Mouse (Mus musculus) heart, postnatal 0 days (tissue): Measurements from ENCODE around the gene Mipol1. TPM values are rescaled to one million over a fixed set of nuclear protein-coding genes. Genes with fewer than 3 reads are reported as not detected.
A peak's percentile ranks its signal among the peaks of the same experiment; 100 is the strongest.

Experiments used
- ATAC-seq: fragments of 200-750 bp; cut with Nextera tagmentation; 2 replicates; pipeline ENCODE4 v1.8.0; 2017; ENCODE audit warnings: low read depth, moderate number of reproducible peaks, moderate library complexity; ENCODE audit not compliant: insufficient read depth
- DNase-seq: peaks from one replicate; pipeline ENCODE4 v3.0.0-alpha.2; 2016; ENCODE audit warnings: low spot score
- H3K27ac ChIP-seq: fragments of 300-500 bp; sonication (generic); 2 replicates; pipeline ENCODE4 v1.5.1; 2014; ENCODE audit warnings: low read depth, mild to moderate bottlenecking
- H3K27me3 ChIP-seq: fragments of 300-500 bp; sonication (generic); 2 replicates; pipeline ENCODE4 v1.6.1; 2014; ENCODE audit warnings: low read length, mixed read lengths; ENCODE audit not compliant: control insufficient read depth, insufficient read depth
- H3K36me3 ChIP-seq: fragments of 300-500 bp; sonication (generic); replicated peaks from 2 replicates; pipeline ENCODE4 v1.6.1; 2014; ENCODE audit warnings: low read length, mixed read lengths; ENCODE audit not compliant: control insufficient read depth, insufficient read depth
- H3K4me1 ChIP-seq: fragments of 300-500 bp; sonication (generic); 2 replicates; pipeline ENCODE4 v1.6.1; 2014; ENCODE audit warnings: antibody characterized with exemption; ENCODE audit not compliant: control insufficient read depth, insufficient read depth
- H3K4me2 ChIP-seq: fragments of 300-500 bp; sonication (generic); 2 replicates; pipeline ENCODE4 v1.6.1; 2014; ENCODE audit warnings: low read depth, mild to moderate bottlenecking, low read length, moderate library complexity
- H3K4me3 ChIP-seq: fragments of 300-500 bp; sonication (generic); 2 replicates; pipeline ENCODE4 v1.5.1; 2014; ENCODE audit warnings: low read depth, low read length
- H3K9ac ChIP-seq: fragments of 300-500 bp; sonication (generic); replicated peaks from 2 replicates; pipeline ENCODE4 v1.6.1; 2014; ENCODE audit warnings: low read depth, low read length, mixed read lengths
- H3K9me3 ChIP-seq: fragments of 300-500 bp; sonication (generic); replicated peaks from 2 replicates; pipeline ENCODE4 v1.6.1; 2016; ENCODE audit warnings: low read length; ENCODE audit not compliant: control insufficient read depth
- CTCF ChIP-seq: IDR thresholded peaks from 2 replicates; pipeline ENCODE4 v1.5.1; 2016; ENCODE audit warnings: antibody characterized with exemption, control low read depth, low read depth
- EP300 ChIP-seq: IDR thresholded peaks from 2 replicates; pipeline ENCODE4 v1.6.1; 2016; ENCODE audit warnings: antibody characterized with exemption, low read depth
- WGBS: fragments of 180-500 bp; shearing (Covaris S2); extraction: QIAGEN DNeasy Blood & Tissue Kit; methylation state at CpG from one replicate; pipeline ENCODE4 v1.1.7; 2014; 5-methylcytosine and 5-hydroxymethylcytosine counted together
- polyA plus RNA-seq: library from polyadenylated mRNA; unstranded; fragments of >200 nt; fragmentation: Nextera tagmentation; extraction: Ambion mirVana; gene quantifications from 2 replicates; pipeline ENCODE4 v1.2.1, GENCODE M21; 2015
- total RNA-seq: library from RNA; depleted of rRNA; stranded (reverse); fragments of >200 nt; gene quantifications from 2 replicates; pipeline ENCODE4 v1.2.3, GENCODE M21; 2014; ENCODE audit warnings: low replicate concordance

Mipol1 gene
- total and polyA plus RNA-seq, 2 experiments from 2014 or later: 5.9 to 6.9 TPM

DNA sequence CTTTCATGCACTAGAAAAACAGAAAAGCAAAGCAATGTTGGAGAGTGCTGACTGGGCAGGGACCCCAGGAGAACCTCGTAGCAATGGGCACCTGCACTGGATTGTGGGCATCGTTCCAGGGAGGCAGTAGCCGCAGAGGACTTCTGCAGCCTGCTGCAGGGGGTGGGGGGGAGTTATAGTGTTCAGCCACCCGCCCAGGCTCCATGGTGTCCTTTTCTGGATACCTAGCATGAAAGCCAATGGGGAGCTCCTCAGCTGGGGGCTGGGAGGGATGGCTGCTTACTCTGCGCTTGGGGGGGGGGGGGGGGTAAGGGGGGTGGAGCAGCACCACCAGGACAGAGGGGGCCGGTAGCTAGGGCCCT, 304.3 kb downstream of the Mipol1 start:
- no peak for DNase-seq

DNA sequence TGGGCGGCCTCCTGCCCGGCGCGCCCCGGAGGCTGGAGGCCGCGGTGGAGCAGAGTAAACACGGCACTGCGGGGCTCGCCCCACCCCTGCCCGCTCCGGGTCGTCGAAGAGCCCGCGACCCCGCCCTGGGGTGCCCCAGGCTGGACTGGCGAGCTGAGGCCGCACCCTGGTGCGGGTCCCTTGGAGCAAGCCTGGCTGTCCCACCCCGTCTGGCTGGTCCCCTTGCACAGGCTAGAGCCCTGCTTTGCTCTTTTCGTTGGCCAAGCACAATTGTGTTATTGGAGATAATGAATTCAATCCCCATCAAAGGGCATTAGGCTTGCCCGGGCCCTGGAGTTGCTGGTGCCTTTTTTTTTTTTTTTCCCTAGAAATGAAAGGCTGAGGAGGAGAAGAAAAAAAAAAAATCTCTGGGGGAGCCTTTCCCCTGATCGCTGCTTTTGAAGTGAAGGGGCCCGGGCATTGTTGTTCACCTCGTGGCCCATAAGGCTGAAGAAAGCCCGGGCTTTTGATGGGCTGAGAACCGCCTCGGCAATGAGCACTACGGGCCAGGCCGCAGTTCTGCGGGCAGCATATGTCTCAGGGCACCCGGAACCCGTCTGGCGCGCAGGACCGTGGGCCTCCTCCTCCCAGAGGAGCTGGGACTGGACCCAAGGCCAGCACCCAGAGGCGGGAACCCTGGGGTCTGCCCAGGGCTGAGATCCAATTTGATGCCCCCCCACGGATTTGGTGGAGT, 304.8 kb downstream of the Mipol1 start:
- H3K9me3 ChIP-seq: no peaks in the 10 kb centered on the region
- DNase-seq (no peak), ATAC-seq (0 out of 2 replicates have a peak, but pooled peaks have one; percentile 16)
- no peak overlapping the region for H3K4me3 ChIP-seq
- no peak overlapping the region for H3K4me2 ChIP-seq
- no peak for TF ChIP-seq EP300
- no peak for TF ChIP-seq CTCF
- H3K4me1 ChIP-seq: no peaks in the 10 kb centered on the region
- 2% methylated on average over 38 of the region's 39 CpGs for WGBS
- H3K36me3 ChIP-seq: no peaks in the 10 kb centered on the region
- H3K27me3 ChIP-seq: peaks cover 87% of the 10 kb centered on the region
- H3K27ac ChIP-seq: no peak overlapping the region
- H3K9ac ChIP-seq: no peak overlapping the region

More for the DNA sequence above, 304.3 kb downstream of the Mipol1 start:
- no peak overlapping the region for H3K4me2 ChIP-seq
- H3K9me3 ChIP-seq: no peaks in the 10 kb centered on the region
- TF ChIP-seq EP300 (no peak), CTCF (no peak)
- H3K9ac ChIP-seq: no peak overlapping the region
- H3K4me3 ChIP-seq: no peak overlapping the region
- H3K4me1 ChIP-seq: no peaks in the 10 kb centered on the region
- H3K27ac ChIP-seq: no peak overlapping the region
- no peak for ATAC-seq
- peaks cover 86% of the 10 kb centered on the region for H3K27me3 ChIP-seq
- 0% methylated on average over 6 of the region's 6 CpGs for WGBS
- H3K36me3 ChIP-seq: no peaks in the 10 kb centered on the region

- H3K36me3 ChIP-seq: no peaks in the 10 kb centered on the region
- H3K9me3 ChIP-seq: no peaks in the 10 kb centered on the region
- H3K27ac ChIP-seq: no peak overlapping the region
- H3K4me2 ChIP-seq: no peak overlapping the region
- peaks cover 90% of the 10 kb centered on the region for H3K27me3 ChIP-seq
- TF ChIP-seq CTCF (no peak), EP300 (no peak)
- no peak overlapping the region for H3K9ac ChIP-seq
- H3K4me1 ChIP-seq: no peaks in the 10 kb centered on the region
- no peak for ATAC-seq
- no peak overlapping the region for H3K4me3 ChIP-seq
- 4% methylated on average over 25 of the region's 25 CpGs for WGBS
- DNase-seq: no peak
Observed at GRCm38 (mm10) chr12:57536056-57536908, 306.1 kb downstream of the Mipol1 start.

GRCm38 (mm10) chr12:57536909-57537670, 306.9 kb downstream of the Mipol1 start:
- Histone ChIP-seq H3K4me2 (no peak overlapping the region), H3K4me3 (no peak overlapping the region), H3K9me3 (no peaks in the 10 kb centered on the region), H3K9ac (no peak overlapping the region), H3K27ac (no peak overlapping the region), H3K27me3 (peaks cover 90% of the 10 kb centered on the region), H3K4me1 (no peaks in the 10 kb centered on the region), H3K36me3 (no peaks in the 10 kb centered on the region)
- 7% methylated on average over 11 of the region's 11 CpGs for WGBS
- TF ChIP-seq CTCF (no peak), EP300 (no peak)
- DNase-seq (no peak), ATAC-seq (no peak)

- H3K4me2 ChIP-seq: peak overlapping the region; percentile 54
- no peaks in the 10 kb centered on the region for H3K4me1 ChIP-seq
- ATAC-seq (no peak), DNase-seq (no peak)
- no peaks in the 10 kb centered on the region for H3K36me3 ChIP-seq
- no peak overlapping the region for H3K27ac ChIP-seq
- peaks cover 90% of the 10 kb centered on the region for H3K27me3 ChIP-seq
- WGBS: 3% methylated on average over 21 of the region's 21 CpGs
- H3K9ac ChIP-seq: no peak overlapping the region
- H3K9me3 ChIP-seq: no peaks in the 10 kb centered on the region
- peak overlapping the region; percentile 40 for H3K4me3 ChIP-seq
- TF ChIP-seq CTCF (no peak), EP300 (no peak)
Observed at GRCm38 (mm10) chr12:57537791-57538587, 307.8 kb downstream of the Mipol1 start.
